Mouse (Mus musculus) liver, postnatal 0 days (tissue): ENCODE measurements at regions not wholly inside any gene's neighbourhood (a gene's known extent, or its start where the extent isn't known, plus 50 kb on each side); places are given as distances from the start of the nearest gene placed in this dataset.

ENCODE experiments used
- ATAC-seq: fragments of 200-750 bp; cut with Nextera tagmentation; 2 replicates; pipeline ENCODE4 v1.8.0; 2017; ENCODE audit warnings: mild to moderate bottlenecking, moderate library complexity
- DNase-seq: peaks from one replicate; pipeline ENCODE4 v3.0.0-alpha.2; 2016
- H3K27ac ChIP-seq: fragments of 300-500 bp; sonication (generic); 2 replicates; pipeline ENCODE4 v1.5.1; 2014; ENCODE audit warnings: antibody characterized with exemption, moderate library complexity, mild to moderate bottlenecking, low read depth
- H3K27me3 ChIP-seq: fragments of 300-500 bp; sonication (generic); 2 replicates; pipeline ENCODE4 v1.6.1; 2014; ENCODE audit warnings: low read length, control low read depth, mixed read lengths; ENCODE audit not compliant: insufficient read depth
- H3K36me3 ChIP-seq: fragments of 300-500 bp; sonication (generic); replicated peaks from 2 replicates; pipeline ENCODE4 v1.6.1; 2014; ENCODE audit warnings: mild to moderate bottlenecking, control low read depth, low read length, moderate library complexity, mixed read lengths; ENCODE audit not compliant: insufficient read depth
- H3K4me1 ChIP-seq: fragments of 300-500 bp; sonication (generic); 2 replicates; pipeline ENCODE4 v1.6.1; 2014; ENCODE audit warnings: antibody characterized with exemption, mild to moderate bottlenecking, control low read depth; ENCODE audit not compliant: insufficient read depth
- H3K4me2 ChIP-seq: fragments of 300-500 bp; sonication (generic); 2 replicates; pipeline ENCODE4 v1.6.1; 2014; ENCODE audit warnings: low read depth, mild to moderate bottlenecking, low read length, moderate library complexity, mixed read lengths
- H3K4me3 ChIP-seq: fragments of 300-500 bp; sonication (generic); 2 replicates; pipeline ENCODE4 v1.5.1; 2014; ENCODE audit warnings: low read depth, low read length
- H3K9ac ChIP-seq: fragments of 300-500 bp; sonication (generic); replicated peaks from 2 replicates; pipeline ENCODE4 v1.6.1; 2014; ENCODE audit warnings: mild to moderate bottlenecking, moderate library complexity
- H3K9me3 ChIP-seq: fragments of 300-500 bp; sonication (generic); 2 replicates; pipeline ENCODE4 v1.6.1; 2016; ENCODE audit warnings: mild to moderate bottlenecking, control low read depth, low read length, mixed read lengths
- CTCF ChIP-seq: sonication (generic); IDR thresholded peaks from 2 replicates; pipeline ENCODE4 v1.5.1; 2016; ENCODE audit warnings: antibody characterized with exemption, low read depth
- EP300 ChIP-seq: IDR thresholded peaks from 2 replicates; pipeline ENCODE4 v1.6.1; 2016; ENCODE audit warnings: antibody characterized with exemption, low read depth, mild to moderate bottlenecking
- WGBS: fragments of 180-500 bp; shearing (Covaris S2); extraction: QIAGEN DNeasy Blood & Tissue Kit; methylation state at CpG from one replicate; pipeline ENCODE4 v1.1.7; 2014; ENCODE audit not compliant: insufficient replicate concordance; 5-methylcytosine and 5-hydroxymethylcytosine counted together

GRCm38 (mm10) chr8:12214205-12215019 lies 64.2 kb upstream of the A230072I06Rik start:
- Histone ChIP-seq H3K4me1 (no peaks in the 10 kb centered on the region), H3K9ac (no peak overlapping the region), H3K27me3 (peaks cover 11% of the 10 kb centered on the region; the same call in 1 of the 2 replicates), H3K4me3 (no peak overlapping the region), H3K27ac (no peak overlapping the region), H3K9me3 (no peaks in the 10 kb centered on the region), H3K36me3 (no peaks in the 10 kb centered on the region), H3K4me2 (no peak overlapping the region)
- ATAC-seq (no peak), DNase-seq (no peak)
- WGBS: 42% methylated on average over 24 of the region's 24 CpGs
- TF ChIP-seq CTCF: no peak
- no peak for TF ChIP-seq EP300

DNA sequence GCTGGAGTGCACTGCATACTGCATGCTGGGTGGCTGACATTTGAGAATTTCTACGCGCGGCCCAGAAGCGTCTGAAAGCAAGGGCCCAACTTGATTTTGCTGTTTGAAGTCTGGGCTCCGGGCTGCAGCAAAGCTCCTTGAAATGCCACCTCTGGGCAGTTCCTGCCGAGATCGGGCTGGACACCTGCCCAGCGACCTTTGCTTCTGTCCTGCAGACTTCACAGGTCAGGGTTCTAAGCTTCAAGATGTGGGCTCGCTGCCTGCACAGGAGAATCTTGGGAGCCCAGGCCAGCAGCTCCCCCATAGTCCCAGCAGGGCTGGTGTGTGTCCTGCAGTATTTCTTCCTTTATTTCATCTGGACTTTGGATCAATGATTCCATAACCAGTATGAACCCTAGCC lies 57.1 kb upstream of the A230072I06Rik start:
- Histone ChIP-seq H3K36me3 (no peaks in the 10 kb centered on the region), H3K27me3 (no peaks in the 10 kb centered on the region), H3K4me1 (no peaks in the 10 kb centered on the region), H3K9ac (no peak overlapping the region), H3K4me2 (no peak overlapping the region), H3K9me3 (no peaks in the 10 kb centered on the region), H3K4me3 (no peak overlapping the region), H3K27ac (no peak overlapping the region)
- DNase-seq (no peak), ATAC-seq (no peak)
- WGBS: 78% methylated on average over 9 of the region's 9 CpGs
- no peak for TF ChIP-seq CTCF

GRCm38 (mm10) chr8:12223376-12223775 lies 55.2 kb upstream of the A230072I06Rik start:
- no peaks in the 10 kb centered on the region for H3K4me1 ChIP-seq
- no peaks in the 10 kb centered on the region for H3K36me3 ChIP-seq
- DNase-seq (no peak), ATAC-seq (no peak)
- TF ChIP-seq CTCF: no peak
- no peak for TF ChIP-seq EP300
- no peak overlapping the region for H3K9ac ChIP-seq
- no peak overlapping the region for H3K4me3 ChIP-seq
- 69% methylated on average over 1 of the region's 1 CpGs for WGBS
- no peak overlapping the region for H3K27ac ChIP-seq
- H3K27me3 ChIP-seq: no peaks in the 10 kb centered on the region
- no peaks in the 10 kb centered on the region for H3K9me3 ChIP-seq
- no peak overlapping the region for H3K4me2 ChIP-seq
